Mouse (Mus musculus): ENCODE data around the gene P2ry6. TPM values are rescaled to one million over a fixed set of nuclear protein-coding genes. Genes with fewer than 3 reads are reported as not detected.
A peak's percentile ranks its signal among the peaks of the same experiment; 100 is the strongest.

Gene P2ry6
- polyA plus RNA-seq, 1 experiment from 2014 or later = 1.9 TPM

DNA sequence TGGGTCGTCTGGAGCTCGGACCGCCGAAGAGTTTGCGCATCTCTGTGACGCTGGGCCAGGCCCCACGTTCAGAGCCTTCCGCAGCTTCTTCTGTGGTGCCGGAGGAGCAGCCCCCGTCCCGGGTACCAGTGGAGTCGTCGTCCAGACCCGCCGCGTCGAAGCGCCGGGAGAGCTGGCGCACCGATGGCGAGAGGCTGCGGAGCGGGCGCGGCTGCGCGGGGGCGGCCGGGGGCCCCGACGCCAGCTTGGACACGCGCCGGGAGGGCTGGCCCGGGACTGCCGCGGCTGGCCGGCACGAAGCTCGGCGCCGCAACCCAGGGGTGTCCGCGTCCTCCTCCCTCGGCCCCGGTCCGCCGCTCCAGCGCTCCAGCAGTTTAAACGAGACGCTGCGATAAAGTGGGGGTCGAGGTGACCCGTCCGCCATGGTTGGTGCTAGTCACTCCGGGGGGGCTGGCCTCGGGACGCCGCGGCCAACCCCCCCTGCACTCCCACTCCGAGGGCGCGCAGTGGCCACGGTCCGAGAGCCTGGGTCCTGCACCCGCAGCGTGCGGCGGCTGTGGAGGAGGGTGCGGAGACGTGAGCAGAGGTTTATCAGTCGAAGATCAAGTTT is 43.0 kb downstream of the P2ry6 start:
- peaks cover 30% of the 10 kb centered on the region; the same call in 1 of the 2 replicates for H3K27me3 ChIP-seq
- H3K4me3 ChIP-seq (replicated peaks) = peak overlapping the region; percentile 67
- WGBS = under 1% methylated on average over 57 of the region's 73 CpGs
- H3K4me1 ChIP-seq = peaks cover 63% of the 10 kb centered on the region
- no peaks in the 10 kb centered on the region for H3K9me3 ChIP-seq
- peak overlapping the region; percentile 96 for H3K27ac ChIP-seq
- ATAC-seq (ENCODE audit: low FRiP score) = peak; percentile 24
- H3K4me2 ChIP-seq = peak overlapping the region; percentile 89
- peak overlapping the region; percentile 79 for H3K9ac ChIP-seq
- H3K36me3 ChIP-seq (replicated peaks) = no peaks in the 10 kb centered on the region

DNA sequence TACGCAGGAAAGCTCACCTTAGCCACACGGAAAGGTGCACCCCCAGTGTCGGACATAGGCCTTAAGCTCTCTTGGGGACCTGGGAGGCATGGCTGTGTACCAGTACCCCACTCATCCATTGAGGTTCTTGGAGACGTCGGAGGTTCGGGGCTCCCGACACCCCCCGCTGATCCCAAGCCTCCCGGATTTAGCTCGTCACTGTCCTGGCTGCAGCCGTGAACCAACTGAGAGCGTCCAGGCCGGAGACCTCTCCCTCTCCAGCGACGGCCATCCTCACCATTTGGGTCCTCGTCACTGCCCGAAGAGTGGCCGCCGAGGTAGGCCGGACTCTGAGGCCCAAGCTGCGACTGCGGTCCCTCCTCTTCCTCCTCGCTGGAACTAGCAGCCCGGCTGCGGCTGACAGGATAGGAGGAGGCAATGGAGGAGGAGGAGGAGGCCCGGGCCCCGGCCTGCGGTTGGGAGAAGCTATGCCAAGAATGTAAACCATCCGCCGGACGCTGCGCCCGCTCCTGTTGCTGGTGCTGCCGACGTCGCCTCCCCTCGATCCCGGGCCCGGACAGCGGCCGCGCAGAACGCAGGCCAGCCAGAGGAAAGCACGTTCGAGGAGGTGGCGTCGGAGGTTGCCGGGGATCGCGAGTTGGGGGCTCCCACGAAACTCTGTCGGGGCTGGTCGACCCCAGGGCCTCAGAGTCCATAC is 43.7 kb downstream of the P2ry6 start:
- Histone ChIP-seq H3K4me1 (peaks cover 70% of the 10 kb centered on the region), H3K9me3 (no peaks in the 10 kb centered on the region), H3K4me3 (replicated peaks) (peak overlapping the region; percentile 67), H3K36me3 (replicated peaks) (no peaks in the 10 kb centered on the region), H3K27ac (peak overlapping the region; percentile 96), H3K9ac (peak overlapping the region; percentile 79), H3K4me2 (peak overlapping the region; percentile 89), H3K27me3 (peaks cover 30% of the 10 kb centered on the region; the same call in 1 of the 2 replicates)
- ATAC-seq (ENCODE audit: low FRiP score) = no peak
- WGBS = 3% methylated on average over 51 of the region's 53 CpGs

DNA sequence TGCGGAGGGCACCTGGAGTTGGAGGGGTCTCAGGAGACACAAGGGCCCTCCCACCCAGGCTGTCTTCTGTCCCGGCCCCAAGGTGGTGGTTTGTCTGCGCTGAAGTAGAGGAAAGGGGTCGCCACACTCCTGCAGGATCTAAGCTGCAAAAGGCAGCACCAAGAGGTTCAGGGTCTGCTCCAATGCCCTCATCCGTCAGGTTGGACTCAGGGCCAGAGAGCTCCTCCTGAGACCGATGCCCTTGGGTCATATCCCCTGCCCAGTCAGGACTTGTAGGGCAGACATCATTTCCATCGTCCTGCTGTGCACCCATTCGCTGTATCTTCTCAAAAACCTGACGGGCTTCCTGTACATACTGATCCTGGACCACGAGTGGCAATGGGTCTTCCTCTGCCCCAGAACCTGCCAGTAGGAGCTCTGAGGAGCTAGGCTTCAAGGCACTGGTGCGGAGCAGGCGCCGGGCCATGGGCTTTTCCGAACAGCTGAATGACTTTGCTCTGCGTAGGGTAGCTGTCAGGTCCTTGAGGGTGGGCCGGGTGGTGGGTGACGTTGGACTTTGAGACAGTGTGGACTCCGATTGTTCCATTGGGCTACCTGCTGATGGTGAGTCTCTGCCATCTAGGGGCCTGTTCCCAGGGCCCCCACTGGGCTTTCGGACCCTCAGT is 44.7 kb downstream of the P2ry6 start:
- Histone ChIP-seq H3K36me3 (replicated peaks) (no peaks in the 10 kb centered on the region), H3K27me3 (peaks cover 29% of the 10 kb centered on the region; the same call in 1 of the 2 replicates), H3K27ac (no peak overlapping the region), H3K4me2 (peak overlapping the region; percentile 89), H3K4me1 (peaks cover 80% of the 10 kb centered on the region), H3K4me3 (replicated peaks) (peak overlapping the region; percentile 67; the same call in 1 of the 2 replicates), H3K9ac (peak overlapping the region; percentile 79), H3K9me3 (no peaks in the 10 kb centered on the region)
- 86% methylated on average over 19 of the region's 19 CpGs for WGBS
- no peak for ATAC-seq (ENCODE audit: low FRiP score)

DNA sequence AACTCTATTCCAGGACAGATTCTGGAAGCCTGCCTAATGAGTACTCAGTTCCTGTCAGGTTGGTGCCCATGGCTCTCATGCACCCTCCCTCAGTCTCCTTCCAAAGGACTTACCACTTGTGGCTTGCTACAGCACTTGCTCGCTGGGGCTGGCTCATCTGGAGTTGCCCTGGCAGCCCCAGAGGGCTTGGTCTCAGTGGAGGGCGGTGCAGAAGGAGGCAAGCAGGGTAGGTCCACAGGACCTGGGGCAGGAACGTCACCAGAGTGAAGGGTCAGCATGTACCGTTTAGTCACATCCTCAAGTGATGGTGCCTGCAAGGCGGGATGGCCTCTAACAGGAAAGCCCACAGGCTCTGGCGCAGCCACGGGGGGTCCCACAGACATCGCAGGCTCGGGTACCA is 46.0 kb downstream of the P2ry6 start:
- peak overlapping the region; percentile 56 for H3K9ac ChIP-seq
- WGBS = 61% methylated on average over 9 of the region's 9 CpGs
- H3K4me2 ChIP-seq = peak overlapping the region; percentile 89
- no peak overlapping the region for H3K27ac ChIP-seq
- H3K36me3 ChIP-seq (replicated peaks) = no peaks in the 10 kb centered on the region
- no peaks in the 10 kb centered on the region for H3K9me3 ChIP-seq
- H3K4me1 ChIP-seq = peaks cover 87% of the 10 kb centered on the region
- peaks cover 21% of the 10 kb centered on the region; the same call in 1 of the 2 replicates for H3K27me3 ChIP-seq
- ATAC-seq (ENCODE audit: low FRiP score) = no peak
- peak overlapping the region; percentile 36 for H3K4me3 ChIP-seq (replicated peaks)

GRCm38 (mm10) chr7:100927287-100928000 is 47.0 kb downstream of the P2ry6 start:
- Histone ChIP-seq H3K4me2 (peak overlapping the region; percentile 89), H3K9me3 (no peaks in the 10 kb centered on the region), H3K4me1 (peaks cover 84% of the 10 kb centered on the region), H3K27ac (no peak overlapping the region), H3K36me3 (replicated peaks) (peaks cover 9% of the 10 kb centered on the region), H3K9ac (peak overlapping the region; percentile 56), H3K27me3 (peaks cover 21% of the 10 kb centered on the region; the same call in 1 of the 2 replicates), H3K4me3 (replicated peaks) (peak overlapping the region; percentile 36)
- 34% methylated on average over 7 of the region's 7 CpGs for WGBS
- ATAC-seq (ENCODE audit: low FRiP score) = no peak

- no peak for ATAC-seq (ENCODE audit: low FRiP score)
- H3K27ac ChIP-seq = no peak overlapping the region
- H3K4me3 ChIP-seq (replicated peaks) = peak overlapping the region; percentile 36
- peaks cover 16% of the 10 kb centered on the region; the same call in 1 of the 2 replicates for H3K27me3 ChIP-seq
- 29% methylated on average over 12 of the region's 12 CpGs for WGBS
- peaks cover 77% of the 10 kb centered on the region for H3K4me1 ChIP-seq
- H3K36me3 ChIP-seq (replicated peaks) = peaks cover 18% of the 10 kb centered on the region
- H3K9me3 ChIP-seq = no peaks in the 10 kb centered on the region
- peak overlapping the region; percentile 29; the same call in 1 of the 2 replicates for H3K9ac ChIP-seq
- H3K4me2 ChIP-seq = peak overlapping the region; percentile 89
Measured at GRCm38 (mm10) chr7:100926311-100926923, 48.0 kb downstream of the P2ry6 start.

DNA sequence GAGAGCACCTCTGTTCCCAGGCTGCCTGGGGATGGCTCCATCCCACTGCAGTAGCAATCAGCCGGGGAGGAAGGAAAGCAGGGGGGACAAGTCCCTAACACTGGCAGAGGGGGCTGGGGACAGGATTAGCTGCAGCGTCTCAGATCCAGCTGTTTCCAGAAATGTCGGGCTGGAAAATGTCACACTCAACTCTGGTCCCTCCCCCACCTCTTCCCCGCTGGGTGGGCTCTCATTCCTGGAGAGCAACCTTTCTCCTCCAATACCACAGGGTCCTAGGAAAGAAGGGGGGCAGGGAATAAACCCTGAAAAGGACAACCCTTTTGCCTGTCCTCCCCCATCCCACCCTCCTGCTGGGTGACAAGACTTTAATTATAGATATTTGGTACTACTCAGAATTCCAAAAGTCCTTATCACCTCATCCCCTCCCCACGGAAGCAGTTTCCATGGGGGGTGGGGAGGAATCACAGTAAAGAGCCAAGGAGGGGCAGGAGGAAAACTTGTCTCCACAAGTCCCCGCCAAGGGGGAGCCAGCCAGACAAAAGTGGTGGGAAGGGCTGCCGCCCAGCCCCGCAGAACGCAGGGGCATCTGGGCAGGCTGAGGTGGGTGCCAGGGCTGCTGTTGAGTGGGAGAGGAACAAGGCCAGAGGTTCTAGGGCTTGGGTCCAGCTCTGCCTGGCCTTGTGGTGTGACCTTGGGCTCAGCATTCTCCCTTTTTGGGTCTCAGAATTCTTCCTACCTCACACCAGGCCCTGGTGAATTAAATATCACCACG is 49.6 kb downstream of the P2ry6 start:
- H3K4me1 ChIP-seq = peaks cover 68% of the 10 kb centered on the region
- H3K36me3 ChIP-seq (replicated peaks) = peaks cover 21% of the 10 kb centered on the region
- ATAC-seq (ENCODE audit: low FRiP score) = no peak
- H3K27me3 ChIP-seq = peaks cover 2% of the 10 kb centered on the region; the same call in 1 of the 2 replicates
- no peaks in the 10 kb centered on the region for H3K9me3 ChIP-seq
- 0 out of 2 replicates have a peak overlapping the region, but pooled peaks have one; percentile 25 for H3K27ac ChIP-seq
- 23% methylated on average over 10 of the region's 10 CpGs for WGBS
- peak overlapping the region; percentile 89 for H3K4me2 ChIP-seq
- peak overlapping the region; percentile 44 for H3K9ac ChIP-seq
- no peak overlapping the region for H3K4me3 ChIP-seq (replicated peaks)

- H3K4me1 ChIP-seq = peaks cover 68% of the 10 kb centered on the region
- no peaks in the 10 kb centered on the region for H3K27me3 ChIP-seq
- no peak overlapping the region for H3K9ac ChIP-seq
- no peak overlapping the region for H3K4me3 ChIP-seq (replicated peaks)
- H3K27ac ChIP-seq = 0 out of 2 replicates have a peak overlapping the region, but pooled peaks have one; percentile 25
- peaks cover 21% of the 10 kb centered on the region for H3K36me3 ChIP-seq (replicated peaks)
- no peak overlapping the region for H3K4me2 ChIP-seq
- H3K9me3 ChIP-seq = no peaks in the 10 kb centered on the region
- ATAC-seq (ENCODE audit: low FRiP score) = no peak
- WGBS = 93% methylated on average over 5 of the region's 5 CpGs
Measured at GRCm38 (mm10) chr7:100924200-100924599, 50.2 kb downstream of the P2ry6 start.

GRCm38 (mm10) chr7:100922907-100923306 is 51.5 kb downstream of the P2ry6 start:
- no peak for ATAC-seq (ENCODE audit: low FRiP score)
- Histone ChIP-seq H3K4me3 (replicated peaks) (no peak overlapping the region), H3K9me3 (no peaks in the 10 kb centered on the region), H3K9ac (no peak overlapping the region), H3K27ac (no peak overlapping the region), H3K36me3 (replicated peaks) (peaks cover 21% of the 10 kb centered on the region), H3K4me2 (no peak overlapping the region), H3K27me3 (no peaks in the 10 kb centered on the region), H3K4me1 (peaks cover 63% of the 10 kb centered on the region)
- WGBS = 88% methylated on average over 4 of the region's 4 CpGs

- Histone ChIP-seq H3K9me3 (no peaks in the 10 kb centered on the region), H3K27ac (no peak overlapping the region), H3K36me3 (replicated peaks) (peaks cover 22% of the 10 kb centered on the region), H3K4me3 (replicated peaks) (no peak overlapping the region), H3K4me1 (peaks cover 50% of the 10 kb centered on the region), H3K27me3 (no peaks in the 10 kb centered on the region), H3K4me2 (no peak overlapping the region), H3K9ac (no peak overlapping the region)
- WGBS = 92% methylated on average over 5 of the region's 5 CpGs
- ATAC-seq (ENCODE audit: low FRiP score) = no peak
Measured at GRCm38 (mm10) chr7:100921289-100921688, 53.2 kb downstream of the P2ry6 start.

DNA sequence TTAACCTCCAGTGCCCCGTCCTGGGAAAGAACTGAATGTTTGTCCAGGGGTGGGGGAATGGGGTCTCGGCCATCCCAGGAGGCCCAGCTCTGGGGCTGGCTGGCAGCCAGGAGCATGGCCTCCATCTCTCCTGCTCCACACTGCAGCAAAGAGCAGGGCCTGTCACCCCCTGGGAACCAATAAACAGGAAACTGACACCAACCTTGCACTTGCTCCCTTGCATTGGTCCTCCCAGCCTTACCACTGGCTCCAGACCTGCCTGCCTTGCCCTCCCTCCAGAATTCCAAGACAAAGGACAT is 54.7 kb downstream of the P2ry6 start:
- Histone ChIP-seq H3K4me3 (replicated peaks) (no peak overlapping the region), H3K9ac (no peak overlapping the region), H3K9me3 (no peaks in the 10 kb centered on the region), H3K27ac (no peak overlapping the region), H3K36me3 (replicated peaks) (peaks cover 30% of the 10 kb centered on the region), H3K4me1 (peaks cover 38% of the 10 kb centered on the region), H3K27me3 (no peaks in the 10 kb centered on the region), H3K4me2 (no peak overlapping the region)
- no peak for ATAC-seq (ENCODE audit: low FRiP score)
- WGBS = 27% methylated on average over 2 of the region's 2 CpGs
